Mouse (Mus musculus) CH12F3 (cell line): Measurements from ENCODE around the gene Csf2.
"Not testable (repeated sequence)": the region's sequence is repeated elsewhere in the genome, so short reads cannot be mapped to it uniquely, and the experiment has no call there.

Source experiments
- in situ Hi-C: fragments of 300-500 bp; cut with MboI; formaldehyde crosslinking; loops from 2 replicates; pipeline ENCODE4 v1.14.3; 2020; ENCODE audit warnings: low sequenced_read_pairs

Csf2 gene

DNA sequence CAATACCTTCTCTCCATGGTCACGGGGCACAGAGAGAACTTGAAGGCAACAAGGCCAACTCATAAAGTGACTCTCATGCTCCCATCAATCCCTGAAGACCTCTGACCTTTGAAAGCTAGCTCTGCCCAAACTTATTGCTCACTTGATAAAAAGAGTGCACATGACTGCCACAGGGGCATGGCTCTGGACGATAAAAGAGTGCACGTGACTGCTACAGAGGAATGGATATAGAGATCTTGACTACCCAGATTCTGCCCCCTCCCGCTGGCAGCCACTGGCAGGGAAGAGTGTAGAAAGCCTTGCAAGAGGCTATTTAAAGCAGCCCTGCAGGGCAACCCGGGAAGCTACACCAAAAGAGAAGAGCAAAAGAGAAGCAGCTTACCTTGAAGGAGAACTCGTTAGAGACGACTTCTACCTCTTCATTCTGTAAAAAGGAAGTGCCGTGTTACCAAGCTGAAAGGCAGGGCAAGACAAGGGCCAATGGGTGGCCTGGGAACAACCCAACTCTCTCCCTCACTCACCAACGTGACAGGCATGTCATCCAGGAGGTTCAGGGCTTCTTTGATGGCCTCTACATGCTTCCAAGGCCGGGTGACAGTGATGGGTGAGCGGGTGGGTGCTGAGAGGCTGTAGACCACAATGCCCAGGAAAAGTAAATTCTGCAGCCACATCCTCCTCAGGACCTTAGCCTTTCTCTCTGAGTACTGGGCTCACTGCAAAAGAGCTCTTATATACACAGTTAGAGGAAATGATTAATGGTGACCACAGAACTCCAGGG is at the start of gene Csf2:
Gene Csf2, minus strand, starts transcription at position 728 of the 778 bp plus-strand sequence.
- in situ Hi-C loops: no loop called here

DNA sequence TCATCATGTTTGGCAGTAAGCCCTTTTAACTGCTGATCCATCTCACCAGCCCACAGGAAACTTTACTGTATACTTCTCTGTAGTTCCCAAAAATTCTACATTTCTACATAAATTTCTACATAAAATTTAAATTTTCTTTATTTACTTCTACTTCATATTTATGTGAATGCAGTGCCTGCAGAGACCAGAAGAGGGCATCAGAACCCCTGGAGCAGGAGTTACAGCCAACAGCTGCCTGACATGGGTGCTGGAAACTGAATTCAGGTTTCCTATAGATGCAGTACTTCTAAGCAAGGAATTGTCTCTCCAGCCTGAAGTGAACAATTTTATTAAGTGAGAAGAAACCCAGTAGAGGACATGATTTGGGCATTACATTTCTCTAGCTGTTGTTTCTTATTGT is 49.3 kb upstream of the Csf2 start:
- in situ Hi-C loops: no loop called here

DNA sequence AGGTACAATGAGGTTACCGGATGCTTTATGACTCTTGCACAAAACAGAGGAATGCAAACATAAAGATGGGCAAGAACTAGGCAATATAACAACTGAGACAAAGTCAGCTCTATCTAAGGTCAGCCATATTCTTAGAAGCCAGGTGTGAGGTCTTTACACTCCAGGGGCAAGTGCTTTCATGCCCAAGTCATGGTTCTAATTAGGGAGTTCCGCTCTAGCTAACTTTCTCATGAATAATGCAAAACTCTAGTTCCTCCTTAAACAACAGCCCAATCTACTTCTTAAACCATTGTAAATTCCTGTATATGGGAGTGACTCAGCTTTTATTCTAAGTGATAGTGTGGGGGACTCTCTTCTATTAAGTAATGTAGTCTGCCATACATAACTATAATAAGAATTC is 48.0 kb upstream of the Csf2 start:
- in situ Hi-C loops: not testable (repeated sequence)

DNA sequence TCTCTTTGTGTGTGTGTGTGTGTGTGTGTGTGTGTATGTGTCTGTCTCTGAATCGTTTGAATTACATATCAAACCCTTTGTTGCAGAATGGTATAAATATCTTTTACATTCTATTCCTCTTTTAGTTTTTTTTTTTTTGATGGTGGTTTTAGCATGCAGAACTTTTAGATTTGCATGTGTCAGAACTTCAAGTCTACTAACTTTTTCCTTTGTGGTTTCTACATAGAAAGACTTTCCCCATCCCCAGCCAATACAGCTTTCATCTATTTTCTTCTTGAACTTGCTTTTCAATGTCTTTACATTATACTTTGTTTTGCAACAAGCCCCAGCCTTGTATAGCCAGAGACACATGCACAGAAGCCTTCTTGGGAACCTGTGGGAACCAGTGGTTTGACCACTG is 47.3 kb upstream of the Csf2 start:
- in situ Hi-C loops: no loop called here

DNA sequence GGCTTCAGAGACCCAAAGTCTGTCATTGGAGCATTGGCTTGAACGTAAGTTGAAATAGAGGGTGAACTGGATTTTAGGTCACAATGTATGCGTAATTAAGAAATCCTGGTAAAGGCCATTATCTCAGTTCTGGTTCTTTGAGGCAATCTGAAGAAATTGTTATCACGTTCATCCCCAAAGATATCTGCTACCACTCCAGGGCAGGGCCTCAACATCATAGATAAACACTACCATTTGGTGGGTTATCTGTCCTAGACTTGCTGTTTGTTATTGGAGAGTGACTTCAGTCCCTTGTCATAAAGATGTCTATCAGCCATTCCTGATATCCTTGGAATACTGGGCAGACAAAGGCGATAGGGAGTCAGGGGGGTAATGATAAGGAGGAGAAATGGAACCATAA is 46.5 kb upstream of the Csf2 start:
- in situ Hi-C loops: no loop called here

DNA sequence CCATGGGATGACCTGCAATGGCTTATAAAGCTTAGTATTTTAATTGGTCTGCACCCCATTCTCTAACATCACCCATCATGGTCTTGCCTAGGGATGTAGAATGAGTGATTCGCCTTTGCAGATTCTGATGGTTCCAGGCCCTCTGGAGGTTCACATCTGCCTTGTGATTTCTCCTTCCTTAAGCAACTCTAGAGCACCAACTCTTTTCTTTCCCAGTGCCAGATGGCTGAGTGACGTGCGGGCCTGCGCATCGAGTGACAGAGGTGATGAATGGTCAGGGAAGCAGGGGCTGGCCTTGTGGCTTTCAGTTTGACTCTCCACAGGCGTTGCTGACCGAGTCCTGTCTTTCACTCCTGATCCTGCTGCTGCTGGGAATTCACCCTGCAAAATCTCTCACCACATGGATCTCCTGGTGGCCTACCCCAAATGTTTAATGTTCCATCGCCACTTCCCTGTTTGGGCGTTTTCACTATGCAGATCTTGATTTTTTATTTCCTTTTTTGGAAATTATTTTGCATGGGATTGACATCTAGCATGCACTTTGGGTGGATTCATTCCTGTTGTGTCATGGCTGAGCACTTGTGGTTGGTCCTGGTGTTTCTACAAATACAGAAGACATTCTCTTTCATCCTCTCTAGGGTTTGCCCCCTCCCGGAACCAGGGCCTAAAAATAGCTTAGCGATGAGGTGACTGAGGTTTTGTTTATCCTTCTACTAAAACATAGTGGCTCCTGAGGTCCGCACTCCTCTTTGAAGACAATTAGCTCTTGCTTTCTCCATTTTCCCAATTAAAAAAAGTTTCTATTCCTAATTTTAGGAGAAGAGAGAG is 44.7 kb upstream of the Csf2 start:
- in situ Hi-C loops: no loop called here

DNA sequence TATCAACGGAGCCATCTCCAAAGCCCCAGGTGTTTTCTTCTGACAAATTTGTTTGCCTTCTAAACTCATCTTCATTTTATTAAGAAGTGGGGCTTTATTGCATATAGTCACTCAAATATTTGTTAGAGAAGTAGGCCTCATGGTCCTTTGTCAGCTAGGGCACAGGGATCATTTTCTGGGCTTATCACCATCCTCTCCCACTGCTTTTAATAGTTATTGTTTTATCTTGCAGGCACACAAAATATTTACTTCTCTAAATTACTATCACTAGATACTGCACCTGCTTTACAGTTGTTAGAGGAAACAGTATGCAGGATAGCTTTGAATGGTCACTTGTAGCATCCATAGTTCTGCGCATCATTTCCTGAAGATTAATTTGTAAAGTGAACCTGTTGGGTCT is 42.7 kb upstream of the Csf2 start:
- in situ Hi-C loops: no loop called here

DNA sequence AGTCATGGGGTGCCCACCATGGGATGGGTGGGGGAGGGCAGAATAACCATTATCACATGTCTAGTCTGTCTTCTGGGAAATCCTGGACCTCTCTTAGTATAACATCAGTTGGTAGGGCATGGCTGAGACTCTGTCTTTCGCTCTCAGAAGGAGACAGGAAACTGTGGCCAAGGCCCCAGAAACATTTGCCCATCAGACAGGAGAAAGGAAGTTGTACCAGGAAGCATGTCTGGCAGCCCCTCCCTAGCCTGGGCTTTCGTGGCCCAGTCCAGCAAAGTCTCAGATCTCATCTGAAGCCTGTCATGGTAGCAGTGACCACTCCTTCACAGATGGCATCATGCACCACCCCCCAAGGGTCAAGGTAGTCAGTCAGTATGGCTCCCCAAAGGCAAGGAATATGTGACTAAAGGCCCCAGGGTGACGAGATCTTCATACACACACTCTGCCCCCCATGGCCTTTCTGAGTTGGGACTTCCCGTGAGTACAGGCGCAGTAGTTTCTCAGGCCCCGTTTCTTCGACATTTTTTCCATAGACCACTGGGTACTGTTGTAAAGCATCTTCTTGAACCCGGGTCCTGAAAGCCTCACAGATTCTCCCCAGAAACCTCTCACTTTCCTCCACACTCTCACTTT is 38.5 kb upstream of the Csf2 start:
- in situ Hi-C loops: no loop called here

DNA sequence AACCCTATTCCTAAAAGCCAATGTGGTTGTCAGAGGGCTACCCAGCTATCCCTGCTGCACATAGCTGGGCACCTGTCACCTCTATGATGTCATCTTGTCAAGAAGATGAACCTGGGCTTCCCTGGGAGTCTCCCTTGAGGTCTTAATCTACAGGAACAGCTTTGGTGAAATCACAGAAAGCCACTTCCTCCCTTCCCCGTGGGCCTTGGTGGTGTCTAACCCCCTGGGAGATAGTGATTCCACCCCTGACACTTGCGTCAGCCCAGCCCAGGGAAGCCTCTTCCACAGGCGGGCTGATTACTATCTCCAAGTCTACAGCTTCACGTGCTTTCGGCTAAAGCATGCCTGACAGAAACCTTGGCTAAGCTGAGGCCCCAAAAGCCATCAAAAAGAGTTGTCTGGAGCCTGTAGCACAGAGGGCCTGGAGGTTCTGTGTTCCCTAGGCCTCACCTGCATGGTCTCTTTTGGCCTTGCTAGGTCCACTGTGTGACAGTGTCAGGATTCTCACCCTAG is 22.0 kb upstream of the Csf2 start:
- in situ Hi-C loops: loop anchor here (25.0 kb wide), 1 partner anchor 534 kb away; no protein-coding TSS in a partner anchor

DNA sequence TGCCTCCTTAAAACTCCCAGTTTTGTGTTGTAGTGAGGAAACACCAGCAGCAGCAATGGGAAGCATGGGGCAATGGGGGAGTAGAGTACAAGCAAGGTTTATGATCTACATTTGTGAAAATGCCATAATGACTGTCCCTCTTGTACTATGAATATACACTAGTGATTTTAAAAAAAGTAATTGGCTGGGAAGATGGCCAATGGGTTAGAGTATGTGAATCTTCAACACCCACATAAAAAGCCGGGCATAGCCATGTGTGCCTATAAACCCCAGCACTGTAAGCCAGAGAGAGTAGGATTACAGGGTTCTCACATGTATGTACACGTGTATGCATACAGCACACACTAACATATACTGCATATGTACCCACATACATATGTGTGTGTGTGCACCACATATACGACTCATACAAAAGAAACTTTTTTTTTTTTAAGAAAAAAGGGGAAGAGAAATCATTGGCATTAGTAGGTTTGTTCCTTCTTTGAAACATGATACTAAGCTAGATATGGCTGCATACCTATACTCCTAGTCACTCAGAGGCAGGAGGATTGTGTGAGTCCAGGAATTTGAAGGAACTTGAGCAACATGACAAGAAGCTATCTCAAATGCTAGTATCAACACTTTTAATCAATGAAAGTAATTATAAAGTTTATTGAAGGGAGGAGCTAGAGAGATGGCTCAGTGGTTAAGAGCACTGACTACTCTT is 19.9 kb upstream of the Csf2 start:
- in situ Hi-C loops: loop anchor here (25.0 kb wide), 1 partner anchor 532 kb away; no protein-coding TSS in a partner anchor

DNA sequence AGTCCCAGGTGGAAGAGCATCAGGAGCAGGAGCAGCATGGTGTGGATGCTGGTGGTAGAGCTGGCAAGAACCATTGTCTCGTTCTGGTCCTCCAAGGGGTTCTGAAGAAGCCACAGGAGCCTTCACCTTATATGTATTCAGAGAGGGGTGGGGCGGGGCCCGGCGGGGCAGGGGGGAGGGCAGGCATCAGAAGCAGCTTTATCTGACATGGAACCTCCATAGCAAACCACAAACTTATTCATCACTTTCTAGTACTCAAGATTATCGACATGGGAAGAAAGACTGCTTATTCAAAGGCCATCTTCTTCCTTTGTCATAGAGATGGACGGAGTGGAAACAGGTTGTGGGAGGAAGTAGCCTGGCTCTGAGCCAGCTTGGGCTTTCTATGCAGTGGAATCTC is 17.7 kb upstream of the Csf2 start, which contains the start of gene Il3:
Gene Il3, minus strand, starts transcription at position 101 of the 400 bp plus-strand sequence.
- in situ Hi-C loops: loop anchor here (25.0 kb wide), 1 partner anchor 530 kb away; no protein-coding TSS in a partner anchor

DNA sequence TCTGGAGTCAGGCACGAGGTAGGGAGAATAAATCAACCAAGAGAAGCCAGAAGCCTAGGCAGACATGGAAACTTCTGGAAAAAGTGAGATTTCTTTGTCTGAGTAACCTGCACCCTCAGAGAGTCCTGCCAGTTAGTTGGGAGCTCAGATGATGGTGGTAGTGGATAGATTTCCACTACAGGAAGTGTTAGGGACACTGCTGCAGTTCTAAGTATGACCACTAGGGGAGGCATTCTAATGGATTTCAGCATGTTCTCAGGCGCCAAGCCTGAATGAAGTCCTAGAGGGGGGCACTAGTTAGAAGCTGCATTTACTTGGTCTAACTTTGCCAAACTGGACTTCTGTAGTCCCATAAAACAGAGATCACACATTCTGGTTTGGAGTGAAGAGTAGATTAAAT is 15.1 kb upstream of the Csf2 start:
- in situ Hi-C loops: loop anchor here (25.0 kb wide), 1 partner anchor 527 kb away; no protein-coding TSS in a partner anchor

DNA sequence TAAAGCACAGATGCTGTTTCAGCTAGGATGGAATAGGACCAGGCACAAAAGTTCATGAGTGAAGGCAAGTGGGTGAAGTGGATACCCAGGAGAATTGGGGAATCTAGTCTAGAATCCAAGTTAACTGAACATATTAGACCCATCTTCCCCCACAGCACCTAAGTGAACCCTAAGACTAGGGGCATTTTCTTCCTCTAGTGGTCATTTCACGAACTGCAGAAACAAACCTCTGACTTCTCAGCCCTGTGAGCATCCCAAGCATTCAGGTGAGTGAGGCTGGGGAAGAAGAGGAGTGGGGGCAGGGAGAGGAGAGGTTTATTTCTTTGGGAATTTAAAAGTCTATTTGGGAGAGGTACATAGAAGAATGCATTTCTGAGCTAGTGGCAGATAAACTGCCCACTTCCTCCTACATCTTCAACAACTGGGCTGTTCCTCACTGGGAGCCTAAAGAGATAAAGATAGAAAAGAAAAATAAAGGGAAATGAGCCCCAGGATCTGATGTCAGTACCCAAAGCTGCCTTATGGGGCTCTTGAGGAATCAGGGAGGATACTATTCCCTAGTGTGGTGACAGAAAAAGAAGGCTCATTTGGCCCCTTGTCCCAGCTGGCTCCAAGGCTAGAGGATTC is 14.1 kb upstream of the Csf2 start:
- in situ Hi-C loops: loop anchor here (25.0 kb wide), 1 partner anchor 526 kb away; no protein-coding TSS in a partner anchor

DNA sequence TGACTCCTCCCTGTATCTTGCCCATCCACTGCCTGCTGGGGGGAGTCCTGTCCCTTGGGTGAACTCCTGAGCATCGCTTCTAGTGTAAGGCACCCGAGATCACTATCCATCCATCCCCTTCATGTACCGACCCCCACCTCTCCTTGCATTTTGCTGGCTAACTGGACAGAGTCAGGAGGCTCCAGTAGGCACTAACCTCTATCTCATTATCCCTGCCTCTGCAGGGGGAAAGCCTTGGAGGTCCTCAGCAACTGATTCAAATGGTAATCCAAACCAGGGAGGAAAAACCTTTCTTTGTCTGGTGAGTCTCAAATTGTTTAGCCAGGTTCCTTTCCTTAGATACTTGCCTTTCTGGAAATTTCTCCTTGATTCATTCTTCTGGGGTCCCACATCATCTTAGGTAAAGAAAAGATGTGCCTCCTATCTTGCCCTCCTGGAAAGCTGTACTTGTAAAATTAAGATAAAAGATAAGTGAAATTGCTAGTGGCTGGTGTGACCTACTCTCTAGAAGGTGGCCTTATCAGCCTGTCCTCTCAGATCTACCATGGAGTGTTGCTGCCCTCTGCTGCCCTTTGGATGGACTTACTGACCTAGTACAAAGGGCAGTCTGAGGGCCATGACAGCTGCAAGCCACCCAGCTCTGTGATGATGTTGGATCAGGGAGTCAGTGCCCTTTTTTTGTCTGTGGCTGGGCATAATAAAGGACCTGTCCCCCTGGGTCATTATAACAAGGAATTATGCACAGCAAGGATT is 7.3 kb upstream of the Csf2 start:
- in situ Hi-C loops: loop anchor here (5.0 to 25.0 kb wide), 2 partner anchors 114 to 519 kb away; no protein-coding TSS in a partner anchor

DNA sequence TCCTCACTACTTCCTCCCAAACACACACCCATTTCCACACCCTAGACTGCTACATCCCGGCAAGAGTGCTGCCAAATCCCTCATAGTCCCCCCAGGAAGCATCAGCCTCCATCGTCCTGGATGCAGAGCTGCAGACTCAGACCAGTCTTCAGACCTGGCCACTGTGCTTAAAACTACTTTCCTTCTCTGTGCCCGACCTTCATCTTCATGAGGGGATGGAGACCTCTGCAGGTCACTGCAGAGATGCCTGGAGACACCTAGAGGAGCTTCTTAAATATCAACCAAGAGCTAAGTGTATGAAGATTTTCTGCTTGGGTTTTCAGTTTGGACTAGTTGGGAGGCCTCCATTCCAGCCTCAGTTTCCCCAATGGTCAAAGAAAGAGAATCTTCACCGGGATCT is 4.6 kb upstream of the Csf2 start:
- in situ Hi-C loops: loop anchor here (25.0 kb wide), 1 partner anchor 517 kb away; no protein-coding TSS in a partner anchor

DNA sequence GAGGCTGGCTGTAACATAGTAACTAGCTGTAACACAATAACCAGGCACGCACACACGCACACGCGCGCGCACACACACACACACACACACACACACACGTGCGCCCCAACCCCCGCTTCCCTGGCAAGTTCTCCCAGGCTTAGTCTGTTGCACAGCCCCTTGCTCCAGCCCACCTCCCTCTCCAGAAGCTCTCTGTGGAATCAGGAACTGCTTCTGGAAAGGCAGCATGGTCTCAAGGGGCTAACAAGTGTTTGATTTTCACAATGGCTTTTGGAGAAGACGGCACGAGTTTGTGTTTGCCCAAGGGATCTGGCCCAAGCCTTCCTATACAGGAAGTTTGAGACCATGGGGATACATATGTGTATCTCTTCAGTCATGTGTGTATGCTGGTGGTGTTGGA is 1.1 kb upstream of the Csf2 start:
- in situ Hi-C loops: loop anchor here (25.0 kb wide), 1 partner anchor 513 kb away; no protein-coding TSS in a partner anchor

DNA sequence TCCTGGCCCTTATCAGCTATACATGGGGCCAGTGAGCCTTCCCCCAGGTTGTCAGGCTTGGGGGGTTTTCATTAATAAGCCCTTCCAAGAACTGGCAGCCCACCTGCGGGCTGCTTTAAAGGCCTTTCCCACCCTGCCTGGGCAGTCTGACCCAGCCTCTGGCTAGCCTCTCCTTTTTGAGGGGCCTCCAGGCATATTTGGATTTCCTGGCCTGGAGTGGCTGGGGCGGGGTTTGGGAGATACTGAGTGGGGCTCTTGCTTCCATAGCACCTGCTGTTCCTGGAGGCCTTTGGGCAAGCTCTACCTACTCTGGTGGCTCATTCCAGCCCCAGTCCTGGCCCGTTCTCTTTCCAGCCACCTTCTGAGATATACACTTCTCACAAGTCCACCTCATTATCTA is 281 bp upstream of the Csf2 start:
- in situ Hi-C loops: loop anchor here (25.0 kb wide), 1 partner anchor 512 kb away; no protein-coding TSS in a partner anchor

DNA sequence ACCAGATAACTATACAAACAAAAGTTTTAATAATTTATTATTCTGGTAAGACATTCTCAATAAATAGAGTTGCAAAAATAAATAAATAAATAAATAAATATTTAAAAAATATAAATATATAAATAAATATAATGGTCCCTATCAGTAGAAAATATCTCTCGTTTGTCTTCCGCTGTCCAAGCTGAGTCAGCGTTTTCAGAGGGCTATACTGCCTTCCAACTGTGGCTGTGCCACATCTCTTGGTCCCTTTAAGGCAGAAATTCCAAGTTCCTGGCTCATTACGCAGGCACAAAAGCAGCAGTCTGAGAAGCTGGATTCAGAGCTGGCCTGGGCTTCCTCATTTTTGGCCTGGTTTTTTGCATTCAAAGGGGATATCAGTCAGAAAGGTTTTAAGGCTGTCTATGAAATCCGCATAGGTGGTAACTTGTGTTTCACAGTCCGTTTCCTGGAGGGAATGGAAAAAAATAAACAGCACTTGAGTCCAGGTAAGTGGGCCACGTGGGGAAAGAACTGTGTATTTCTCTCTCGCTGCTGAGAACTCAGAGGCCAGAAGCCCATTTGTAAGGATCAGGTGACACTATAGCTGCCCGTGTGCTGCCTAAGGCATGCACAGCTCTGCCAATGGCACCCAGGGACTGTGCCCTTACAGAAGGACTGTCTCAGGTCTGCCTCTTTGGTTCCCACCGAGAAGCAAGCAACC is 2.1 kb downstream of the Csf2 start:
- in situ Hi-C loops: no loop called here
